Mouse (Mus musculus) mouse trophoblast stem cell (cell line): ENCODE data around the gene Tram2.

Source experiments
- in situ Hi-C, 2 experiments: fragments of 300-500 bp; cut with MseI, MboI; formaldehyde crosslinking; loops; 2 replicates in 1 of 2; 3 replicates in 1 of 2; pipeline ENCODE4 v1.15.1; 2025

The Tram2 gene

DNA sequence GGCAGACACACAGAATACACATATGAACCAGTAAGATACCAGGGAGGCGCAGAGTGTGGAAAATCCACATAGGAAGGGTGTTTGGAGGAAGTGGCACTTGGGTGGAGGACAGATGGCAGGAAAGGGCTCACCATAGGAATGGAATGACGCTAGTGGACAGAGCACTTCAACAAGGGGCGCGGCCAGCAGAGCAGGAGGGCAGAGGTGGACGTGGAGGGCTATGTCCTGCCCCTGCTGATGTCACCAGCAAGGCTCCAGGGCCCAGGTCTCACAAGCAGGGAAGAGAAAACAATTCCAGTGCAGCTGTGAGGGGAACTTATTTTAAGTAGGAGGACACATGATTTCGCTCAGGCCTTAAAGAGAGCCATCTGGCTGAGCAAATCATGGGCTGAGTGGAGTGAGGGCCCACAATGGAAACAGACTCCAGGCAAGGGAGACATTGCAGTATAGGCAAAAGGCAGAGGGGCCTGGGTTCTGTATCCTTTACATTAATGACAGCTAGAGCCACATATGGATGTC is 68.7 kb downstream of the Tram2 start:
- in situ Hi-C loops, result no loop called here

GRCm38 (mm10) chr1:21008891-21009290 is 70.1 kb downstream of the Tram2 start:
- in situ Hi-C loops, result no loop called here

GRCm38 (mm10) chr1:21007941-21008701 is 70.9 kb downstream of the Tram2 start:
- in situ Hi-C loops, result no loop called here

DNA sequence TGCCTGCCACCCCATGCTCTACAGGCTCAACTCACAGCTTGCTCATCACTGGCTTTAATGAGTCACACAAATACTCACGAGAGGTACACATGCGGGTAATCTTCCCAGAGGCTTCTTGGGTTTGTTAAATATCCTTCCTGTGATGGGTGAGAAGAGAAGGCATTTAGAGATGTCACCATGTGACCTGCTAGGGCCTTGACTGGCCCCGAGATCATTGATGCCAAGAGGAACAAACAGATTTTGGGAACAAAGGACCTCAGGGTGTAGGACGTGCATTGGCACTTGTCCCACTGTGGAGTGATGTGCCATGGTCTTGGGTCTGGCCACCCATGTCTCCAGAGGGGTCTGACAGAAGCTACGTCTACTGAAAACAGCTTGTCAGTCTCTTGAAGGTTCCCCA is 72.3 kb downstream of the Tram2 start:
- in situ Hi-C loops, result no loop called here

- in situ Hi-C loops, result no loop called here
Observed at GRCm38 (mm10) chr1:21004596-21004995, 74.4 kb downstream of the Tram2 start.

GRCm38 (mm10) chr1:21002246-21003142 is 76.5 kb downstream of the Tram2 start:
- in situ Hi-C loops, result no loop called here

- in situ Hi-C loops, result no loop called here
Observed at GRCm38 (mm10) chr1:20997881-20998389, 81.1 kb downstream of the Tram2 start.

DNA sequence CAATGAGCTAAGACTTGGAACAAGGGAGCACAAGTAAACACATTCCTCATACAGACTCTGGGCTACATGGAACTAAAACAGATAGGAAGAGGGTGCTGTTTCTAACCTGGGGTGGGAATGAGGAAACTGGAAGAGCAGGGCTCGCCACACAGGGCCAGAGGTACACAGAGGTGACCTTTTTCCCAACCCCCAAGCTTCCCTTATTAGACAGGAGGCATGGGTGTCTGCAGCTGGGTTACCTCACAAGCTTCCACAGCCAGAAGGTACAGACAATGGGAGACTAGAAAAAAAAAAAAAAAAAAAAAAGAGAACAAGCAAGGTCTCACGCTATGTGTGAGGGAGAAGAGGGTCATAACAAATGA is 81.7 kb downstream of the Tram2 start:
- in situ Hi-C loops, result no loop called here

- in situ Hi-C loops, result no loop called here
Observed at GRCm38 (mm10) chr1:20996603-20997327, 82.3 kb downstream of the Tram2 start.

DNA sequence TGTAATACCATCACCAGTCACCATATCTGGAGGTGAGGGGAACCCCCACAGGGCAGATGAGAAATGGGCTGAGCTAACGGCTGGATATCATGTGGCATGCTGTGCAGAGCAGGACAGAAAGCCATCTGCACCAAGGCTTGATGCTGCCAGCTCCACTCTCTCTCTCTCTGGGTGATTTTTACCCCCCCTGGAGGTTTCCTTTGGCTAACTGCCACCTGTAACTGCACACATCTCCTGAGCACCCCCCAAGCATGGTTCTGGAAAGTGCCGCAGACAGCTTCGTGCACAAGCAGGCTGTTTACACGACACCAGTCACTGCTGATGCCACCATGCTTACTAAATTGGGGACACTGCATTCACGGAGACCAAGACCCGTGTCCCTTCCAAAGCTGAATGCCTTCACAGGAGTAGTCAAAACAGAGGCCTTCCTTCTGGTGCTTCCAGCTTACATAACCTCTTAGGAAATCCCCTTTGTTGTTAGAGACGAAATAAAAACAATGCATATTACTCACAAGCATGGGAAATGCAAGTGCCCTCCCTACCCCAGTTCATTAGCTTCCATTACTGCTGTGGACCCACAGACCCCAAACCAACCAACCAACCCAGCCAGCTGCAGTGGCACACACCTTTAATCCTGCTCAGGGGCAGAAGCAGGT is 83.6 kb downstream of the Tram2 start:
- in situ Hi-C loops, result no loop called here

DNA sequence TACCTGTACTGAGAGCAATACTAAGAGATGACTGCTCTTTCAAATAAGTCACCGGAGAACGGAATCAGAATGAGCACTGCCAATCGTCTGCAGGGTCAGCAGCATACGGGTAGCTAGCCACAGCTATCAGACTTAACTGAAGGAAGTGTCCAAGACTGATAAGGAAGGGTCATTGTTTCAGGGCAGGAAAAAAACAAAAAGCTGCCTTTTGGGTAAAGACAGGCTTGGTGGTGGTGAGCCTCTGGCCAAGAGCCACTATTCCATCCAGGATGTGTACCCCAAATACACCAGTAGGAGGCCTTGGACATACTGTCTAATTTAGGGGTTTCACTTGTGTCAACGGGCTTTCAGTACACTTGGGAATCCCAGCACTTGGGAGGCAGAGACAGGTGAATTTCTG is 84.7 kb downstream of the Tram2 start:
- in situ Hi-C loops, result no loop called here

GRCm38 (mm10) chr1:20993690-20994089 is 85.3 kb downstream of the Tram2 start:
- in situ Hi-C loops, result no loop called here

- in situ Hi-C loops, result no loop called here
Observed at GRCm38 (mm10) chr1:20989461-20990083, 89.5 kb downstream of the Tram2 start.

DNA sequence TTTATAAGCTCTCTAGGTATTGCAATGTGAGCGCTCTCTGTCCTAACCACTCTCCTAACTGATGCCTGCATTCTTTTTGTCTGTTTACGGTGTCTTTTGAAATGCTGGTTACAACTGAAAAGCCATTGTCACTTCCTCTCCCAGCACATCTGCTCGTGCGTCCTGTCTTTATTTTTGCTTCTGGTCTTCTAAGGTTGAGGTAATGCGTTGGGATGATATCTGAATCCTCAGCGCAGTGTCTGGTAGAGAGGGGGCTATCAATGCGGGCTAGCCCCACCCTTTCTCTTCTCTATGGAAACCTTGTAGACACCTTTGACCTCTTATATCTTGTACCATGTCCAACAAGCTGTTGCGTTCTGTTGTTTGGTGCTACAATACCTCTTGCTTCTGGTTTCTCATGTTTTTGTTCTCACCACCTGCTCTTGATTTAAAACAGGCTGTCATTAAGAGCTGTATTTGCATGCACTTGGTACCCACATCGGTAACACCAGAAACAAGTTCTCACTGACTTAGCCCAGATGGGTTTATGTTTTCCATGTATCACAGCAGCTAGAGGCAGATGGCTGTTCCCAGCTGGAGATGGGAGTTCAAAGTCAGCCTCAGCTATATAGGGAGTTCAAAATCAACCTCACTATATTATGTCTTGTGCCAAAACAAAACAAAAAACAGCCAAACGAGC is 92.5 kb downstream of the Tram2 start:
- in situ Hi-C loops, result no loop called here

- in situ Hi-C loops, result no loop called here
Observed at GRCm38 (mm10) chr1:20984582-20984981, 94.4 kb downstream of the Tram2 start.

DNA sequence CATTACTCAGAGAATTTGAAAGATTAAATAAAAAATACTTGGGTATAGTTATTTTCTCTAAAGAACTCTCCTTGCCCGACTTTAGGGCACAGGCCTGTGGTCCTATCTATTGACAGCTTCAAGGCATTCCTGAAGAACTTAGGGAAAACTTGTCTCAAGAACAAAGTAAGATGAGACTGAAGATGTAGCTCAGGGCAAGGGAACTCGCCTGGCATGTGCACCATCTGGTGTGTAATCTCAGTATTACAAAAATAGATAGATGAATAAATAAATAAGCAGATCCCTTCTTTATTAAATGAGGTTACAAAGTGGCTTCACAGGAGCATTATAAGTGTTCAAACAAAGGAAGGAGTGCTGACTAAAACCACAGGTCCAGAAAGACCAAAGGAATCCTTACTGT is 94.9 kb downstream of the Tram2 start:
- in situ Hi-C loops, result no loop called here

- in situ Hi-C loops, result no loop called here
Observed at GRCm38 (mm10) chr1:20981764-20982163, 97.3 kb downstream of the Tram2 start.

GRCm38 (mm10) chr1:20980553-20980952 is 98.5 kb downstream of the Tram2 start:
- in situ Hi-C loops, result no loop called here

DNA sequence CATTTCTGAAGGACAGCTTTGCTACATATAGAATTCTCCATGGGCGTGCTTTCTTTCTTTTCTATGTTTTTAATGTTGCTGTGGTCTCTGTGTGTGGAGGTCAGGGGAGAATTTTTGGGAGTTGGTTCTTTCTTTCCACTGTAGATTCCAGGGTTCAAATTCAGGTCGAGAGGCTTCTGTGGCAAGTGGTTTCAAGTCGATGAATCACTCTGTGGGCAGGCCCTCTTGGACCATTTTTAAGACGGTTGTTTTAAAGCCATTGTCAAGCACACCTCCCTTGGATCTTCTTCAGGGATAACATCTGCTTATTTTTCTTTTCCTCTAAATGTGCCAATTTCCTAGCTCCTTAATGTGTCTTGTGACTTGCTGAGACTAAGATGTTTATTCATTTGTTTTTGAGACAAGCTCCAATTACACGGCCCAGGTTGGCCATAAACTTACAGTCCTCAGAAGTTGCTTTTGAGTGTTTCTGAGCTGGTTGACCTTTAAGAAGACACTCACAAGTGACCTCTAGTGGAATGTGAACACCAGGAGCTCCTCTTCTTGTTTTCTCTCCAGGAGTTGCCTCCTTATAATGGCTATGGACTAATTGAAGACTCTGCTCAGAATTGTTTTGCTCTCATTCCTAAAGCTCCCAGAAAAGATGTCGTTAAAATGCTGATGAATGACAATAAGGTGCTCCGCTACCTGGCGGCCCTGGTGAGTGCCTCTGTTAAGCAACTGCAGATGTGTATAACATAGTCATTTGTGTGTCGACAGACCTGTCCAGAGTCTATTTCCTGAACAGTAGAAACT is 104.5 kb downstream of the Tram2 start:
- in situ Hi-C loops, result no loop called here
